13 mouse cellular contexts compared by ENCODE assay signal in genomic region chr3:108424944-108425623, GRCm38 (mm10). TPM values are rescaled to one million over a fixed set of nuclear protein-coding genes. Genes with fewer than 3 reads are reported as not detected.
DNase-seq lines count a peak whose midpoint lies in the region; ATAC-seq lines count a peak whose summit lies in the region.
"Had no signal": no experiment of that assay in that cellular context is flagged by ENCODE, and none has a peak within 500 bp of the region (broad histone marks: within the 10 kb centered on the region; RNA-seq: fewer than 3 reads in every experiment).

No protein-coding gene starts in this region.

- WGBS in hindbrain, embryonic 10.5 days, result 45% methylated on average over 7 of the region's 7 CpGs
- 37% methylated on average over 7 of the region's 7 CpGs for WGBS in midbrain, embryonic 15.5 days

- H3K4me3 ChIP-seq in hindbrain, embryonic 10.5 days, result no peak overlapping the region
- no peak overlapping the region for H3K4me3 ChIP-seq in midbrain, embryonic 15.5 days
- H3K4me3 ChIP-seq: gastrocnemius, adult 2 months; heart, embryonic 15.5 days; limb, embryonic 13.5 days had no signal

- peak overlapping the region; percentile 88 for H3K27ac ChIP-seq in hindbrain, embryonic 10.5 days
- 0 out of 2 replicates have a peak overlapping the region, but pooled peaks have one; percentile 57 for H3K27ac ChIP-seq in midbrain, embryonic 15.5 days
- H3K27ac ChIP-seq: gastrocnemius, adult 2 months; heart, embryonic 15.5 days; limb, embryonic 13.5 days; macrophage had no signal

- H3K9ac ChIP-seq in midbrain, embryonic 15.5 days, result no peak overlapping the region
- H3K9ac ChIP-seq: heart, embryonic 15.5 days; limb, embryonic 13.5 days had no signal

- no peak for ATAC-seq in midbrain, embryonic 15.5 days (replicated peaks)

- no peaks in the 10 kb centered on the region for H3K27me3 ChIP-seq in hindbrain, embryonic 10.5 days (ENCODE audit: insufficient read depth, poor library complexity, severe bottlenecking)
- H3K27me3 ChIP-seq in midbrain, embryonic 15.5 days (replicated peaks), result no peaks in the 10 kb centered on the region
- H3K27me3 ChIP-seq: heart, embryonic 15.5 days; limb, embryonic 13.5 days had no signal

- H3K4me2 ChIP-seq in midbrain, embryonic 15.5 days, result no peak overlapping the region
- H3K4me2 ChIP-seq: heart, embryonic 15.5 days had no signal

- H3K4me1 ChIP-seq in hindbrain, embryonic 10.5 days (replicated peaks), result peaks cover 62% of the 10 kb centered on the region
- peaks cover 31% of the 10 kb centered on the region for H3K4me1 ChIP-seq in midbrain, embryonic 15.5 days

- peaks cover 52% of the 10 kb centered on the region for H3K36me3 ChIP-seq in hindbrain, embryonic 10.5 days
- H3K36me3 ChIP-seq in midbrain, embryonic 15.5 days (replicated peaks), result peaks cover 46% of the 10 kb centered on the region

- peak; percentile 69 for DNase-seq in 3T3-L1 (ENCODE audit: low read depth, low spot score)
- DNase-seq in embryo, embryonic 10.5 days (ENCODE audit: low spot score), result peak; percentile 55
- peak; percentile 55 for DNase-seq in hindbrain, embryonic 10.5 days (ENCODE audit: low spot score)
- no peak for DNase-seq in ovary, postnatal 14 days (ENCODE audit: low spot score)
- DNase-seq in T-cell, adult 2 months (ENCODE audit: low spot score), result no peak
- no peak for DNase-seq in thymus, postnatal 25 days
- DNase-seq: kidney, adult 11 months; layer of hippocampus, adult 9-11 months had no signal

- no peaks in the 10 kb centered on the region for H3K9me3 ChIP-seq in hindbrain, embryonic 10.5 days
- H3K9me3 ChIP-seq in midbrain, embryonic 15.5 days, result no peaks in the 10 kb centered on the region
- H3K9me3 ChIP-seq: heart, embryonic 15.5 days; limb, embryonic 13.5 days had no signal

RNA-seq across cellular contexts. Expression of gene Celsr2, which starts 9.7 kb away (rescaled TPM):
- 58.1 and 79.1 TPM in 2 replicates for polyA plus RNA-seq in hindbrain, embryonic 10.5 days (2016; fragmentation: Nextera tagmentation; extraction: Ambion mirVana)
- polyA plus RNA-seq in midbrain, embryonic 15.5 days (2015; fragmentation: Nextera tagmentation; extraction: Ambion mirVana), result 38.5 and 43.3 TPM in 2 replicates
- polyA plus RNA-seq: macrophage had no signal

RNA-seq across cellular contexts. Expression of gene Sars, which starts 19.9 kb away (rescaled TPM):
- 161 and 177 TPM in 2 replicates for polyA plus RNA-seq in hindbrain, embryonic 10.5 days (2016; fragmentation: Nextera tagmentation; extraction: Ambion mirVana)
- polyA plus RNA-seq in midbrain, embryonic 15.5 days (2015; fragmentation: Nextera tagmentation; extraction: Ambion mirVana), result 209 and 212 TPM in 2 replicates

RNA-seq across cellular contexts. Expression of gene Psrc1, which starts 41.4 kb away (rescaled TPM):
- 75.8 and 89.8 TPM in 2 replicates for polyA plus RNA-seq in hindbrain, embryonic 10.5 days (2016; fragmentation: Nextera tagmentation; extraction: Ambion mirVana)
- 7.7 and 8.8 TPM in 2 replicates for polyA plus RNA-seq in midbrain, embryonic 15.5 days (2015; fragmentation: Nextera tagmentation; extraction: Ambion mirVana)

Comparison
In these comparisons a context has a peak if more than half of its experiments do, and no peak if none do; other contexts are left out.
1. DNase-seq: peak in 3T3-L1 (single experiment), embryo, embryonic 10.5 days (single experiment) and hindbrain, embryonic 10.5 days (single experiment); none in ovary, postnatal 14 days (single experiment), T-cell, adult 2 months (single experiment) and thymus, postnatal 25 days (single experiment).